Mouse (Mus musculus) small intestine, adult 2 months (tissue): ENCODE measurements around the gene Trabd2b.

ENCODE experiments used
- CTCF ChIP-seq: fragments of 200-500 bp; IDR thresholded peaks from 2 replicates; pipeline ENCODE4 v1.5.1; 2012; ENCODE audit warnings: low read depth, mild to moderate bottlenecking, control low read depth, inconsistent platforms, low read length, moderate library complexity, mixed read lengths; ENCODE audit not compliant: insufficient replicate concordance, insufficient read length; ENCODE audit errors: extremely low read depth
- POLR2A ChIP-seq: fragments of 200-500 bp; IDR thresholded peaks from 2 replicates; pipeline ENCODE4 v1.6.1; 2012; ENCODE audit warnings: low read depth, mild to moderate bottlenecking, control low read depth, inconsistent platforms, low read length, moderate library complexity

DNA sequence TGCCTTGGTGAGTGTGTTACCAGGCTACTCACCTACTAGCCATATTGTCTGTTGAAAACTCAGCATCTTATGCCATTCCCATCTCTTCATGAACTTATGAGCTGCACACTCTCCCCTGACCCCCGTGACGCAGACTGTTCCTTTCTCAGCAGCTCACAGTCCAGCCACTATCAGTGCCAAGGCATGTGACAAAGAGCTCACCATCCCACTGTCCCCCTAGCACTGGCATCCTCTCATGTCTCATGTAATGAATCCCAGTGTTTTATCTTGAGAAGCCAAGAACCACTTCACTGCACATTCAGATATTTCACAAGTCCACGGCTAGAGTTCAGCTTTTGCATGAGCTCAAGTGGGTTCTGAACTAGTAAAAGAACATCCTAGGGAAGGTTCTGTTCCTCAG lies 105.1 kb downstream of the Trabd2b start:
- TF ChIP-seq CTCF (no peak), POLR2A (no peak)
